Mouse (Mus musculus): ENCODE data around the gene Pgm1. TPM values are rescaled to one million over a fixed set of nuclear protein-coding genes. Genes with fewer than 3 reads are reported as not detected.

Pgm1 gene
- total and polyA plus RNA-seq, 3 experiments = 6.7 to 28.6 TPM; not detected in 1

GRCm38 (mm10) chr4:99969328-99969727, 40.1 kb downstream of the Pgm1 start:
- Histone ChIP-seq H3K9ac (ENCODE audit: control insufficient read depth, low read depth, low read length, poor library complexity, severe bottlenecking) (no peak overlapping the region), H3K27ac (ENCODE audit: control insufficient read depth, low read depth, low read length) (no peak overlapping the region), H3K9me3 (replicated peaks; ENCODE audit: insufficient read depth, low read length) (no peaks in the 10 kb centered on the region), H3K4me3 (ENCODE audit: control insufficient read depth in 1 of 2, insufficient read depth in 1 of 2, low read depth in 2 of 2, low read length in 2 of 2) (no peak overlapping the region), H3K27me3 (ENCODE audit: control insufficient read depth in 1 of 2, insufficient read depth in 2 of 2, low read length in 2 of 2) (no peaks in the 10 kb centered on the region), H3K4me1 (ENCODE audit: control insufficient read depth in 1 of 2, insufficient read depth in 2 of 2, low read length in 2 of 2) (no peaks in the 10 kb centered on the region), H3K36me3 (ENCODE audit: control insufficient read depth in 1 of 2, insufficient read depth in 2 of 2, low read length in 2 of 2) (no peaks in the 10 kb centered on the region), H3K79me2 (ENCODE audit: control insufficient read depth, insufficient read depth, low read length, poor library complexity) (no peaks in the 10 kb centered on the region)
- DNase-seq (ENCODE audit: low read depth, low spot score) = no peak
- TF ChIP-seq HCFC1 (IDR thresholded peaks at IDR 0.05; ENCODE audit: low read depth, low read length) (no peak), CHD1 (IDR thresholded peaks at IDR 0.05; ENCODE audit: low read depth, low read length) (no peak), EP300 (IDR thresholded peaks at IDR 0.05; ENCODE audit: low read depth in 1 of 2, low read length in 2 of 2) (no peak), UBTF (IDR thresholded peaks at IDR 0.05; ENCODE audit: borderline replicate concordance, insufficient read depth, low read depth, low read length) (no peak), POLR2A (IDR thresholded peaks at IDR 0.05; ENCODE audit: control insufficient read depth in 1 of 2, insufficient read depth in 1 of 2, low read depth in 1 of 2, low read length in 2 of 2, poor library complexity in 1 of 2) (no peak), USF1 (IDR thresholded peaks at IDR 0.05; ENCODE audit: low read depth, low read length) (no peak), BHLHE40 (IDR thresholded peaks at IDR 0.05; ENCODE audit: borderline replicate concordance, low read depth, low read length) (no peak), CTCF (IDR thresholded peaks at IDR 0.05 in 2 of 3, conservative IDR thresholded peaks at IDR 0.05 in 1 of 3; ENCODE audit: control insufficient read depth in 1 of 3, insufficient read depth in 1 of 3, low read depth in 2 of 3, low read length in 3 of 3, poor library complexity in 1 of 3, severe bottlenecking in 1 of 3) (no peak), TBP (IDR thresholded peaks at IDR 0.05; ENCODE audit: low read depth, low read length) (no peak)

GRCm38 (mm10) chr4:99970097-99970496, 40.9 kb downstream of the Pgm1 start:
- TF ChIP-seq USF1 (IDR thresholded peaks at IDR 0.05; ENCODE audit: low read depth, low read length) = no peak
- TF ChIP-seq USF2 (IDR thresholded peaks at IDR 0.05; ENCODE audit: borderline replicate concordance in 1 of 2, insufficient read depth in 1 of 2, low read depth in 1 of 2, low read length in 2 of 2) = no peak
- no peak for TF ChIP-seq ZKSCAN1 (IDR thresholded peaks at IDR 0.05; ENCODE audit: low read depth, low read length)
- TF ChIP-seq ZC3H11A (IDR thresholded peaks at IDR 0.05; ENCODE audit: low read depth, low read length) = no peak
- no peak for TF ChIP-seq EP300 (IDR thresholded peaks at IDR 0.05; ENCODE audit: low read depth in 1 of 2, low read length in 2 of 2)
- no peak for TF ChIP-seq E2F4 (IDR thresholded peaks at IDR 0.05; ENCODE audit: borderline replicate concordance, low read depth, low read length)
- no peak for TF ChIP-seq BHLHE40 (IDR thresholded peaks at IDR 0.05; ENCODE audit: borderline replicate concordance, low read depth, low read length)
- no peak for TF ChIP-seq MAZ (IDR thresholded peaks at IDR 0.05; ENCODE audit: low read depth, low read length)
- no peak for TF ChIP-seq ZNF384 (IDR thresholded peaks at IDR 0.05; ENCODE audit: low read depth, low read length)
- TF ChIP-seq TCF12 (IDR thresholded peaks at IDR 0.05; ENCODE audit: low read depth, low read length) = no peak
- no peak for TF ChIP-seq GATA1 (IDR thresholded peaks at IDR 0.05; ENCODE audit: low read depth, low read length)
- TF ChIP-seq ELF1 (IDR thresholded peaks at IDR 0.05; ENCODE audit: low read depth, low read length) = no peak
- TF ChIP-seq RAD21 (IDR thresholded peaks at IDR 0.05; ENCODE audit: low read depth, low read length) = no peak
- no peak for TF ChIP-seq MYC (IDR thresholded peaks at IDR 0.05; ENCODE audit: low read depth, low read length)
- TF ChIP-seq NELFE (IDR thresholded peaks at IDR 0.05; ENCODE audit: low read depth, low read length) = no peak
- TF ChIP-seq POLR2AphosphoS5 (IDR thresholded peaks at IDR 0.05; ENCODE audit: borderline replicate concordance, low read depth, low read length) = no peak
- no peak for TF ChIP-seq ZMIZ1 (IDR thresholded peaks at IDR 0.05; ENCODE audit: low read depth, low read length)
- no peak for TF ChIP-seq GABPA (IDR thresholded peaks at IDR 0.05; ENCODE audit: low read depth, low read length)
- no peak for TF ChIP-seq POLR2AphosphoS2 (IDR thresholded peaks at IDR 0.05; ENCODE audit: low read length)
- DNase-seq (ENCODE audit: low read depth, low spot score) = no peak

More at GRCm38 (mm10) chr4:99970097-99970496, 40.9 kb downstream of the Pgm1 start:
- H3K4me1 ChIP-seq (ENCODE audit: control insufficient read depth in 1 of 2, insufficient read depth in 2 of 2, low read length in 2 of 2) = no peaks in the 10 kb centered on the region
- H3K27ac ChIP-seq (ENCODE audit: control insufficient read depth, low read depth, low read length) = no peak overlapping the region
- no peaks in the 10 kb centered on the region for H3K79me2 ChIP-seq (ENCODE audit: control insufficient read depth, insufficient read depth, low read length, poor library complexity)
- no peaks in the 10 kb centered on the region for H3K27me3 ChIP-seq (ENCODE audit: control insufficient read depth in 1 of 2, insufficient read depth in 2 of 2, low read length in 2 of 2)
- no peak overlapping the region for H3K4me3 ChIP-seq (ENCODE audit: control insufficient read depth in 1 of 2, insufficient read depth in 1 of 2, low read depth in 2 of 2, low read length in 2 of 2)
- H3K9ac ChIP-seq (ENCODE audit: control insufficient read depth, low read depth, low read length, poor library complexity, severe bottlenecking) = no peak overlapping the region
- no peaks in the 10 kb centered on the region for H3K36me3 ChIP-seq (ENCODE audit: control insufficient read depth in 1 of 2, insufficient read depth in 2 of 2, low read length in 2 of 2)
- no peaks in the 10 kb centered on the region for H3K9me3 ChIP-seq (replicated peaks; ENCODE audit: insufficient read depth, low read length)
